Mouse (Mus musculus): ENCODE results near the gene Mfap1a. TPM values are rescaled to one million over a fixed set of nuclear protein-coding genes. Genes with fewer than 3 reads are reported as not detected.

The Mfap1a gene
- total and polyA plus RNA-seq, 3 experiments = 13.5 to 27.3 (median 14.0) TPM

DNA sequence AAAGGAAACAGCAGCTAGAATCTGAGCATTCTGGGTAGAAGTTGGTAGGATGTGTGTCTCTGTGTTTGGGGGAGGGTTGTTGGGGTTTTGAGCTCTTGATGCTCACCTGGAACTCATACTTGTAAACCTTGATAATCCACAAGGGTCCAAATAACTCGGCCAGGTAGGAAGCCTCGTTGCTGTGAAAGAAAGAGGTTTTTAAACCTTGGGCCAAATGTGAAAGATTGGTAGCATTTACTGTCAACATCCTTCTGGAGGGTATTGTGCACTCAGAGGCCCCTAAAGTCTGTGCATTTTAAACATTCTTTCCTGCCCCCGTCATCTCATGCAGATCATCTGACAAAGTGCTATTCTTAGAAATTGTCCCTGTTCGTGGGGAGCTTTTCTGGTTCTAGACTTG is 53.5 kb downstream of the Mfap1a start, which contains the start of gene Hypk:
Gene Hypk, plus strand, starts transcription at position 301 of the 400 bp plus-strand sequence.
- dilution Hi-C loops (cut with MboI; ENCODE audit: extremely low pct_ligation_motif_present, extremely low pct_unique_long_range_greater_than_20kb, low sequenced_read_pairs) = no loop called here
- Histone ChIP-seq H3K36me3 (replicated peaks in 1 of 2; ENCODE audit: control insufficient read depth in 1 of 2, insufficient read depth in 1 of 2, low read length in 1 of 2) (peaks cover 7 to 40% of the 10 kb centered on the region in 2 experiments), H3K9ac (ENCODE audit: insufficient read depth, low read depth) (no peak within 1 kb of the TSS), H3K9me3 (replicated peaks; ENCODE audit: low read length) (no peaks in the 10 kb centered on the region), H3K4me2 (ENCODE audit: insufficient read depth, low read depth, poor library complexity, severe bottlenecking) (no peak within 1 kb of the TSS), H3K79me2 (replicated peaks; ENCODE audit: control insufficient read depth, extremely low read depth, insufficient read depth, poor library complexity, severe bottlenecking) (peaks cover 10% of the 10 kb centered on the region), H3K4me3 (replicated peaks in 1 of 3; ENCODE audit: low read depth in 2 of 3, low read length in 2 of 3, poor library complexity in 1 of 3) (no peak within 1 kb of the TSS), H3K27me3 (replicated peaks) (peaks cover 1% of the 10 kb centered on the region), H3K27ac (ENCODE audit: insufficient read depth, low read depth) (no peak within 1 kb of the TSS), H3K4me1 (ENCODE audit: control insufficient read depth in 1 of 2, insufficient read depth in 2 of 2) (peaks cover 5 to 34% of the 10 kb centered on the region in 2 experiments)
- DNase-seq (ENCODE audit: extremely low read depth) = no peak
- in situ Hi-C loops (cut with MboI; ENCODE audit: low pct_ligation_motif_present, low pct_unique_long_range_greater_than_20kb, low sequenced_read_pairs) = no loop called here
- no peak for TF ChIP-seq POLR2AphosphoS2 (IDR thresholded peaks at IDR 0.05; ENCODE audit: low read depth, low read length)
- no peak for TF ChIP-seq CHD2 (IDR thresholded peaks at IDR 0.05; ENCODE audit: low read length)
- no peak for TF ChIP-seq UBTF (IDR thresholded peaks at IDR 0.05; ENCODE audit: low read depth, low read length)
- TF ChIP-seq NELFE (IDR thresholded peaks at IDR 0.05; ENCODE audit: low read depth, low read length) = no peak
- no peak for TF ChIP-seq PAX5 (IDR thresholded peaks at IDR 0.05; ENCODE audit: low read length)
- TF ChIP-seq ZC3H11A (IDR thresholded peaks at IDR 0.05; ENCODE audit: low read depth, low read length) = no peak
- no peak for TF ChIP-seq USF1 (IDR thresholded peaks at IDR 0.05; ENCODE audit: low read depth, low read length)
- TF ChIP-seq MAX (IDR thresholded peaks at IDR 0.05; ENCODE audit: low read length) = no peak
- TF ChIP-seq SMC3 (IDR thresholded peaks at IDR 0.05; ENCODE audit: low read depth, low read length) = no peak
- no peak for TF ChIP-seq EP300 (IDR thresholded peaks at IDR 0.05; ENCODE audit: low read length)

DNA sequence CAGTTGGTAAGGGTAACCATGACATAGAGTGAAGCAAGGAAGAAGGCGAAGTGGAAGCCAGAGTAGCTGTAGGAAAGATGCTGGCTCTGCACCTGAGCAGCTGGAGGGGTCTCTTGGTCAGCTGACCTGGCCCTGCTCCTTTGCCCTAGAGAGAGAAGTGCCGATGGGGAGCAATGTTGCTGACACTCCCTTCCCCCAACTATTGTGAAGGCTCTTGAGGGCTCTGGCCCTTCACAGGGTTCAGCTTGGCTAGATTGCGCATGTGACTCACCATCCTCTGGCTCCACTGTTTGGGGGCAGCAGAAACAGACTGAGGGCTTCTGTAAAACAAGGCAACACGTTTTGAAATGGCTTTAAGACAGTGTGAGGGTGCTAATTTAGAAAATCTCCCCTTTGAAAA is 54.1 kb downstream of the Mfap1a start:
- no peak overlapping the region for H3K9ac ChIP-seq (ENCODE audit: insufficient read depth, low read depth)
- H3K4me2 ChIP-seq (ENCODE audit: insufficient read depth, low read depth, poor library complexity, severe bottlenecking) = no peak overlapping the region
- dilution Hi-C loops (cut with MboI; ENCODE audit: extremely low pct_ligation_motif_present, extremely low pct_unique_long_range_greater_than_20kb, low sequenced_read_pairs) = no loop called here
- TF ChIP-seq MYC (IDR thresholded peaks at IDR 0.05; ENCODE audit: low read depth, low read length) = no peak
- no peak for TF ChIP-seq JUND (conservative IDR thresholded peaks at IDR 0.05; ENCODE audit: low read depth, low read length)
- TF ChIP-seq CTCF (conservative IDR thresholded peaks at IDR 0.05 in 1 of 2, IDR thresholded peaks at IDR 0.05 in 1 of 2; ENCODE audit: low read depth in 2 of 2, low read length in 2 of 2) = no peak
- TF ChIP-seq POLR2A (IDR thresholded peaks at IDR 0.05; ENCODE audit: low read depth, low read length) = no peak
- TF ChIP-seq ETS1 (conservative IDR thresholded peaks at IDR 0.05; ENCODE audit: low read depth, low read length) = no peak
- TF ChIP-seq BHLHE40 (IDR thresholded peaks at IDR 0.05; ENCODE audit: low read depth, low read length) = no peak
- TF ChIP-seq ZMIZ1 (IDR thresholded peaks at IDR 0.05; ENCODE audit: low read depth, low read length) = no peak
- TF ChIP-seq KAT2A (IDR thresholded peaks at IDR 0.05; ENCODE audit: insufficient replicate concordance, low read length) = no peak
- TF ChIP-seq TBP (conservative IDR thresholded peaks at IDR 0.05; ENCODE audit: low read depth, low read length) = no peak
- no peak for TF ChIP-seq RAD21 (IDR thresholded peaks at IDR 0.05; ENCODE audit: low read depth, low read length)
- no peak for TF ChIP-seq RCOR1 (conservative IDR thresholded peaks at IDR 0.05; ENCODE audit: low read depth, low read length)
- no peak for TF ChIP-seq MXI1 (IDR thresholded peaks at IDR 0.05; ENCODE audit: low read depth, low read length)
- TF ChIP-seq MAX (IDR thresholded peaks at IDR 0.05; ENCODE audit: low read length) = no peak
- H3K4me1 ChIP-seq (ENCODE audit: control insufficient read depth in 1 of 2, insufficient read depth in 2 of 2) = peaks cover 5 to 30% of the 10 kb centered on the region in 2 experiments
- in situ Hi-C loops (cut with MboI; ENCODE audit: low pct_ligation_motif_present, low pct_unique_long_range_greater_than_20kb, low sequenced_read_pairs) = no loop called here
- H3K27me3 ChIP-seq (replicated peaks) = peaks cover 5% of the 10 kb centered on the region
- no peak overlapping the region for H3K4me3 ChIP-seq (replicated peaks in 1 of 3; ENCODE audit: low read depth in 2 of 3, low read length in 2 of 3, poor library complexity in 1 of 3)
- no peaks in the 10 kb centered on the region for H3K9me3 ChIP-seq (replicated peaks; ENCODE audit: low read length)
- DNase-seq (ENCODE audit: extremely low read depth) = no peak
- peaks cover 7% of the 10 kb centered on the region for H3K79me2 ChIP-seq (replicated peaks; ENCODE audit: control insufficient read depth, extremely low read depth, insufficient read depth, poor library complexity, severe bottlenecking)
- peaks cover 7 to 40% of the 10 kb centered on the region in 2 experiments for H3K36me3 ChIP-seq (replicated peaks in 1 of 2; ENCODE audit: control insufficient read depth in 1 of 2, insufficient read depth in 1 of 2, low read length in 1 of 2)
- no peak overlapping the region for H3K27ac ChIP-seq (ENCODE audit: insufficient read depth, low read depth)

All from CH12.LX (cell line).